Mouse (Mus musculus): ENCODE results near the gene Atg7.

The Atg7 gene

GRCm38 (mm10) chr6:114851688-114852087 is 208.8 kb downstream of the Atg7 start:
- DNase-seq (ENCODE audit: low read depth, low spot score) = no peak

- no peak for DNase-seq (ENCODE audit: low read depth, low spot score)
These were observed 209.8 kb downstream of the Atg7 start for GRCm38 (mm10) chr6:114852739-114853138.

DNA sequence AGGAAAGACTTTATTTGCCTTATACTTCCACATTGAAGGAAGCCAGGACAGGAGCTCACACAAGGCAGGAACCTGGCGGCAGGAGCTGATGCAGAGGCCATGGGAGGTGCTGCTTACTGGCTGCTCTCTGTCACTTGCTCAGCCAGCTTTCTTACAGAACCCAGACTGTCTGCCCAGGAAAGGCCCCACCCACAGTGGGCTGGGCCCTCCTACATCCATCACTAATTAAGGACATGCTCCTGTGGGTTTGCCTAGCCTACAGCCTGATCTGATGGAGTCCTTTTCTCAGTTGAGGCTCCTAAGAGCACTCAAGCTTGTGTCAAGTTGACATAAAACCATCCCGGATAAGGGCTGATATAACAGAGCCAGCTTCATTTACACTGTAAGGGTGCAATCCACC is 211.5 kb downstream of the Atg7 start:
- DNase-seq (ENCODE audit: low read depth, low spot score) = no peak

DNA sequence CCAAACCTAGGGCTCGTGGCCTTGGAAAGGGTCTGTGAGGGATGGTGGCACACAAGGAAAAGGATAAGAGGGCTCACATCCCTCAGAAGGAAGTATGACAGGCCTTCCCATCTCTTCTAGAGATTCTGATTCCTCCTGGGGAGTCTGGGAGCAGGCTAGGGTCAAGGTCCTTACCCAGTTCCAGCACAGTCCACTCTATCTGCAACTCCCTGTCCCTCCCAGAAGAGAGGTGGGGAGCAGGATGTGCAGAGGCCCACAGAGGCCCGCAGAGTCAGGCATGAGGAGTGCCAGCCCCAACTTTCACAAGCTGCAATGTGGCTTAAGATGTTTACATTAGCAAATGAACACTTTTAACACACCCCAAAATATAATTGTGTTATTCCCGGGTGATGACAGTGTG is 212.7 kb downstream of the Atg7 start:
- DNase-seq (ENCODE audit: low read depth, low spot score) = no peak

GRCm38 (mm10) chr6:114856501-114856900 is 213.6 kb downstream of the Atg7 start:
- no peak for DNase-seq (ENCODE audit: low read depth, low spot score)

DNA sequence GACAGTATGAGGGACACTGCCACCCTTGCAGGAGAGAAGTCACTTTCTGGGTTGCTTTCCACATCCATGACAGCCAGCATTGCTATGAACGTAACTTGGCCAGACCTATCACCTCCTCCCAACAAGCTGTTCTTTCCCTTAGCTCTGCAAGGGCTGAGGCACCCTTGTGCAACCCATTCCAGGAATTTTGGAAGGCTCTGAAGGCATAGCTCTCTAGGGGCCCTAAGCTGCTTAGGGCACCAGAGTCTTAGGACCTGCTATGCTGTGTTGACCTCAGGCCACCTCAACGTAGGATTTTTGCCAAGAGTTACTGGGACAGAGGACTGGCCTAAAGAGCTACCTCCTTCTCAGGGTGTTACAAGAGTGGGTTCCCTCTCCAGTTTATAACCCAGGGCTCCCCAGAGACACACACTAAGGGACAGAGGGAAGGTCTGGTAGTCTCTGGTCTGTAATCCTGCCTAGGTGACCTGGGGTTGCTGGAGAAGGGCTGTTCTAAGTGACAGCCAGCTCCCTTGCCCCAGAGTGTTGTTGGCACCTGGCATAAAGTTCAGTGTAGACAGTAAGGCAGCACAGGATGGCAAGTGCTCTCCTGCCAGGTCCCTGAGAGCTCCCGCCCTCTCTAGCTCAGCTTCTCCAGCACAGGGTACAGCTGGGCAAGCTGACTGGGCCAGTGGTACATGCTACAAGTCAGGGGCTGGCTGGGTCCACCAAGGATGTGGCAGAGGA is 215.3 kb downstream of the Atg7 start:
- no peak for DNase-seq (ENCODE audit: low read depth, low spot score)

DNA sequence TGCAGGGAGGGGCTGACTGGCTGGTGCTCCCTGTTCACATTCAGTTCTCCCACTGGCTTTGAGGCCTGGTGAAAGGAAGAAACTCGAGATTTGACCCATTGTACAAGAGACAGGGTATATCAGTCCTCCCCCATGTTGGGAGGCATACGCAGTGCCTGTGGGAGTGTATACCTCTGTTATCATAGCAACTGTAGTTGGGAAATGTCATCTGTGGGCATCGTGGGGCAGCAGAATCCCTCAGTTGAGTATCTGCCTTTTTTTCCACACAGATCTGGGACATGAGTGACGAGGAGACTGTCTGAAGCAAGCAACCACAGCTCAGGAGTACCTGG is 215.8 kb downstream of the Atg7 start:
- no peak for DNase-seq (ENCODE audit: low read depth, low spot score)

GRCm38 (mm10) chr6:114860677-114861568 is 218.0 kb downstream of the Atg7 start:
- no peak for DNase-seq (ENCODE audit: low read depth, low spot score)

DNA sequence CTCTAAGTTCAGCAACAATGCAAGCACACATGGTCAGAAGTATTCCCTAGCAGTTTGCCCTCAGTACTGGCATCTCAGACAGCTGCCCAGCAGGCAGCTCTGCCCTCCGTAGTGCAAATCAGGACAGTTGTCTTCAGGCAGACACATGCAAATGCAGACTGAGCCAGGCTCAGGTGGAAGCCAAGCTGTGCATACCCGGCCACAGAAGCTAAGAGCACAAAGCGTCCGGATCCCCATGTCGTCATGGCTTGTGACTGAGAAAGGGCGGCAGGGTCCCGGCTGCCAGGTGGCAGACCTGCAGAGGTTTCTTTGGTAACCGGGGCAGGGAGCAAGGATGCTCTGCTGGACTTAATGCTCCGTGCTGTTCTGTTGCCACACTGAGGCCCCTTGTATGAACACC is 218.7 kb downstream of the Atg7 start:
- DNase-seq (ENCODE audit: low read depth, low spot score) = no peak

- DNase-seq (ENCODE audit: low read depth, low spot score) = no peak
These were observed 219.1 kb downstream of the Atg7 start for GRCm38 (mm10) chr6:114862046-114862445.

DNA sequence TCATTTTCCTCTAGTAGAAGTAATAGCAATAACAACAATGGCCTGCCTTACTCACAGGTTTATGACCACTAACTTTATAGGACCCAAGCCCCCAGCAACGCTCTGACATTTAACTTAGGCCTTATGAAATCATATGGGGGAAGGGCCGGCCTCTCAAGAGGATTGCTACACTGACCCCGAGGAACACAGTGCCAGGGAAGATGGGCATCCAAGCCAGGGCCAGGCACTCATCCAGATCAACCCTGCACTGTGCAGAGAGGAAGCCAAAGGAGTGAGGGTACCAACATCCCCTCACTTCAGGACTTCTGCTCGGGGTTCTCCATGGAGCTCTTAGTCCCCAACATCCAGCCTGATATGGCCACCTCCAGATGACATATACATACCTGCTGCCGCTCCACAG is 220.6 kb downstream of the Atg7 start:
- DNase-seq (ENCODE audit: low read depth, low spot score) = no peak

DNA sequence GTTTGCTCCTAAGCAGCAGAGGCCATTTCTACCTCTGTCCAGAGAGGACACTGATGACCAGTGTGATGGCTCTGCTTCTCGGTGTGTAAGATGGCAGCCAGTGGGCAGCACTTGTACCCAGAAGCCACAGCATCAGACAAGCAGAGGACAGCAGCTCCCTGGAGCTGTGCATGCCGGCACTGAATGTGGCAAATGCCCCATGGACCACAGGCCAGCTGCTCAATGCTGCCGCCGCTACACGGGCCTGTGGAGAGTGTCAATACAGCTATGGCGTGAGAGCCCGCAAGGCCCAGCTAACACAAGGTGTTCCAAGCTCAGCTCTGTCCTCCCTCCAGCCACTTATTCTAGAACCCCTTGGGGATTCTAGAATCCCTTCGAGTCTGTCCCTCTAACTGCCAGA is 221.5 kb downstream of the Atg7 start:
- DNase-seq (ENCODE audit: low read depth, low spot score) = no peak

DNA sequence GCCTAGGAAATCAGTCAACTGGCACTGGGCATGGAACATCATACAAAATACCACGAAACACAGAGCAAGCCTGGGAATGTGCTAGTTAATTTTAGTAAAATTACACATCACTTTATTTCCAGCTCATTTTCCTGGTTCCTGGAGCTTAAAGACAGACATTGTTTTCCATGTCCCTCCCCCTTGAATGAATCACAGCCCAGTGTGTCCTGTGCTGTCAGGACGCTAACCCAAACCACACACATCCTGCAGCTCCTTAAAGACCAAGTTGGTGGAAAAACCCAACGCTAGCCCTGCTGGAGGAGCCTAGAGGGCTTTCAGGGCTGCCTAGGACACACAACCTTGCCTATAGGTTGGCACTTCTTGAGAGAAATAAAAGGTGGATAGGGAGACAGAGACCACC is 223.2 kb downstream of the Atg7 start:
- DNase-seq (ENCODE audit: low read depth, low spot score) = no peak

- DNase-seq (ENCODE audit: low read depth, low spot score) = no peak
These were observed 223.7 kb downstream of the Atg7 start for GRCm38 (mm10) chr6:114866619-114867018.

DNA sequence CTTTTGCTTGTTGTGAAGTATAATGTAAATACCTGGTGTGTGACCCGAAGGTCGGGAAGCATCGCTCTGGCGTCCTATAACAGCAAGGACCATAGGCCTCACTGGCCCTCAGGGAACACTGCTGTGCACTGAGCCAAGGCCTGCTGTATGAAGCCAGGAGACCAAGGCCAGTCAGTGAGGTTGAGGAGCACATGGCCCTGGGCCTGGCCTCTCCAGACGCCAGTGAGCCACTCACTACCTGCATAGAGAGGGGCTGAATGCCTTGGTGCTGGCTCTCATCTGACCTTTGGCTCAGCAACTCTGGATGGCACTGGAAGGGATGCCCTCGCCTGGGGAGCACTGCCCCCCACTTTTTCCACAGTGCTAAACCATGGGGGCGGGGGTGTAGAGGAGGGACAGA is 225.8 kb downstream of the Atg7 start:
- DNase-seq (ENCODE audit: low read depth, low spot score) = no peak

GRCm38 (mm10) chr6:114869501-114870076 is 226.7 kb downstream of the Atg7 start:
- DNase-seq (ENCODE audit: low read depth, low spot score) = no peak

GRCm38 (mm10) chr6:114871010-114871660 is 228.2 kb downstream of the Atg7 start:
- no peak for DNase-seq (ENCODE audit: low read depth, low spot score)

GRCm38 (mm10) chr6:114873808-114874137 is 230.9 kb downstream of the Atg7 start:
- DNase-seq (ENCODE audit: low read depth, low spot score) = no peak

- no peak for DNase-seq (ENCODE audit: low read depth, low spot score)
These were observed 231.4 kb downstream of the Atg7 start for GRCm38 (mm10) chr6:114874138-114874928.

DNA sequence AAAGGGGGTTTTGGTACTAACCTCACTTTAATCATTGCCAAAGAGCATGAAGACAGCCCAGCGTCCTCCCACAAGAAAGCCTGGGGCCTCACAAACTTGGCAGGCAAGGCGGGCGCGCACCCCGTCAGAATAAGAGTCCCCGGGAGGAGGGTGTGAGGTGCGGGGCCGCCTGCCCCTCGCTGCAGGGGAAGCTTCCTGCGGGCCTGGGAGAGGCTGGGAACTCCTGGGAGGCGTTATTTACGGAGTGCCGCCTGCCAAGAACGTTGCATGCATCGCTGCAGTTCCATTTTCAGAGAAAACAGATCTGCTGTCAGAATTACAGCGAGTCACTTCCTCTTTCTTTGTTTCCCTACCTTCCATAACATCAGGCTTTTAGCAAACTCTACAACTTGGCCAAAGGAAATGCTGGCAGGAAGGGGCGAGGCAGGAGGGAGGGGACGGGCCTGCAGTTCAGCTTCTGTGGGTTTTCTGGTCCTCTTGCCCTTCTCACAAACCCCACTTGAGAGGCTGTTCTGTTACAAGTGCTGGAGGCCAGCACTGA is 232.2 kb downstream of the Atg7 start:
- peak; percentile 40 for DNase-seq (ENCODE audit: low read depth, low spot score)

- DNase-seq (ENCODE audit: low read depth, low spot score) = no peak
These were observed 233.1 kb downstream of the Atg7 start for GRCm38 (mm10) chr6:114876033-114876432.

Data from c-Kit-negative CD71-positive TER-119-positive erythroid progenitor cells, embryonic 14.5 days (primary cell).